Mouse (Mus musculus) intestine, postnatal 0 days (tissue): ENCODE data around the gene Atf7ip. TPM values are rescaled to one million over a fixed set of nuclear protein-coding genes. Genes with fewer than 3 reads are reported as not detected.
A peak's percentile ranks its signal among the peaks of the same experiment; 100 is the strongest.

ENCODE experiments used
- ATAC-seq: fragments of 200-750 bp; cut with Nextera tagmentation; 2 replicates; pipeline ENCODE4 v1.8.0; 2017; ENCODE audit warnings: mild to moderate bottlenecking, moderate TSS enrichment, moderate library complexity
- H3K27ac ChIP-seq: fragments of 300-500 bp; sonication (generic); 2 replicates; pipeline ENCODE4 v1.5.1; 2014; ENCODE audit warnings: mild to moderate bottlenecking, low read depth, low read length, moderate library complexity
- H3K27me3 ChIP-seq: fragments of 300-500 bp; sonication (generic); replicated peaks from 2 replicates; pipeline ENCODE4 v1.6.1; 2014; ENCODE audit warnings: low read length, mixed read lengths; ENCODE audit not compliant: control insufficient read depth, insufficient read depth
- H3K36me3 ChIP-seq: fragments of 300-500 bp; sonication (generic); 2 replicates; pipeline ENCODE4 v1.6.1; 2014; ENCODE audit warnings: mild to moderate bottlenecking, moderate library complexity; ENCODE audit not compliant: control insufficient read depth, insufficient read depth
- H3K4me1 ChIP-seq: fragments of 300-500 bp; sonication (generic); replicated peaks from 2 replicates; pipeline ENCODE4 v1.6.1; 2014; ENCODE audit warnings: antibody characterized with exemption, low read length, mixed read lengths; ENCODE audit not compliant: control insufficient read depth, insufficient read depth
- H3K4me2 ChIP-seq: fragments of 300-500 bp; sonication (generic); replicated peaks from 2 replicates; pipeline ENCODE4 v1.6.1; 2014; ENCODE audit warnings: low read depth, mild to moderate bottlenecking, moderate library complexity
- H3K4me3 ChIP-seq: fragments of 300-500 bp; sonication (generic); 2 replicates; pipeline ENCODE4 v1.5.1; 2014; ENCODE audit warnings: low read depth, low read length
- H3K9ac ChIP-seq: fragments of 300-500 bp; sonication (generic); 2 replicates; pipeline ENCODE4 v1.6.1; 2014; ENCODE audit warnings: mild to moderate bottlenecking, low read depth, low read length
- H3K9me3 ChIP-seq: fragments of 300-500 bp; sonication (generic); 2 replicates; pipeline ENCODE4 v1.6.1; 2016; ENCODE audit warnings: mixed run types; ENCODE audit not compliant: control insufficient read depth
- CTCF ChIP-seq: sonication (generic); IDR thresholded peaks from 2 replicates; pipeline ENCODE4 v1.5.1; 2016; ENCODE audit warnings: low read depth, mild to moderate bottlenecking, control low read depth, antibody characterized with exemption, moderate library complexity
- WGBS: fragments of 180-500 bp; shearing (Covaris S2); extraction: QIAGEN DNeasy Blood & Tissue Kit; methylation state at CpG from one replicate; pipeline ENCODE4 v1.1.7; 2014; 5-methylcytosine and 5-hydroxymethylcytosine counted together
- polyA plus RNA-seq: library from polyadenylated mRNA; unstranded; fragments of >200 nt; fragmentation: Nextera tagmentation; extraction: Ambion mirVana; gene quantifications from 2 replicates; pipeline ENCODE4 v1.2.1, GENCODE M21; 2015

The Atf7ip gene
- polyA plus RNA-seq, 1 experiment from 2014 or later: 8.6 TPM

- H3K4me3 ChIP-seq: no peak overlapping the region
- no peaks in the 10 kb centered on the region for H3K9me3 ChIP-seq
- H3K4me1 ChIP-seq: no peaks in the 10 kb centered on the region
- no peaks in the 10 kb centered on the region for H3K27me3 ChIP-seq
- no peak for TF ChIP-seq CTCF
- H3K36me3 ChIP-seq: no peaks in the 10 kb centered on the region
- H3K4me2 ChIP-seq: no peak overlapping the region
- 49% methylated on average over 9 of the region's 9 CpGs for WGBS
- H3K9ac ChIP-seq: no peak overlapping the region
- H3K27ac ChIP-seq: no peak overlapping the region; the same call in 1 of the 2 replicates
- ATAC-seq: no peak
Measured at GRCm38 (mm10) chr6:136645754-136646153, 139.8 kb downstream of the Atf7ip start.

GRCm38 (mm10) chr6:136646207-136646606 is 140.2 kb downstream of the Atf7ip start:
- no peak for ATAC-seq
- Histone ChIP-seq H3K9me3 (no peaks in the 10 kb centered on the region), H3K27ac (no peak overlapping the region), H3K27me3 (no peaks in the 10 kb centered on the region), H3K4me2 (no peak overlapping the region), H3K36me3 (no peaks in the 10 kb centered on the region; the same call in 1 of the 2 replicates), H3K4me3 (no peak overlapping the region), H3K4me1 (no peaks in the 10 kb centered on the region), H3K9ac (no peak overlapping the region)
- no peak for TF ChIP-seq CTCF
- 55% methylated on average over 6 of the region's 6 CpGs for WGBS

DNA sequence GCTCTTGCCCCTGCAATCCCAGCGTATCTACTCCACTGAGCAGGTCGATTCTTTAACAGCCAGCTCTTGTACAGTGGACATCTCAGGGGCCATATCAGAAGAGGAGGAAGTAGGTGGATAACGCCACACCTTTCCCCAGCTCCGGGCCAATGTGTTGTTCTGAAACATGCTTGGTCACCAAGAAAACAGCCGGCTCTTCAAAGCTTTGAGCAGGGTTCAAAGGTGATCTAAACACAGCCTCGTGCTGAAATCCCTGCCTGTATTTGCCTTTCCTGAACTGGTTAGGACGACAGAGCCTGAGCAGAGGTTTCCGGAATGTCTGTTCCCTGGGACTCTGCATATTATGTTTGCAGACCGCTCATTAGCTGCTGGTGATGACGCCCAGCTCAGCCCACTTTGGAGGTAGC is 141.5 kb downstream of the Atf7ip start:
- Histone ChIP-seq H3K4me3 (no peak overlapping the region), H3K4me2 (no peak overlapping the region), H3K27ac (peak overlapping the region; percentile 57; the same call in 1 of the 2 replicates), H3K9me3 (no peaks in the 10 kb centered on the region), H3K27me3 (no peaks in the 10 kb centered on the region), H3K9ac (no peak overlapping the region), H3K36me3 (no peaks in the 10 kb centered on the region; the same call in 1 of the 2 replicates), H3K4me1 (no peaks in the 10 kb centered on the region; the same call in 1 of the 2 replicates)
- TF ChIP-seq CTCF: no peak
- WGBS: 21% methylated on average over 10 of the region's 10 CpGs
- ATAC-seq: peak; percentile 96

GRCm38 (mm10) chr6:136650664-136651063 is 144.7 kb downstream of the Atf7ip start:
- 91% methylated on average over 8 of the region's 8 CpGs for WGBS
- no peak overlapping the region for H3K4me3 ChIP-seq
- no peaks in the 10 kb centered on the region; the same call in 1 of the 2 replicates for H3K4me1 ChIP-seq
- H3K4me2 ChIP-seq: no peak overlapping the region
- H3K27me3 ChIP-seq: no peaks in the 10 kb centered on the region
- H3K9ac ChIP-seq: no peak overlapping the region
- no peak for TF ChIP-seq CTCF
- no peaks in the 10 kb centered on the region for H3K9me3 ChIP-seq
- no peaks in the 10 kb centered on the region; the same call in 1 of the 2 replicates for H3K36me3 ChIP-seq
- H3K27ac ChIP-seq: no peak overlapping the region
- ATAC-seq: no peak

GRCm38 (mm10) chr6:136653331-136653730 is 147.4 kb downstream of the Atf7ip start:
- ATAC-seq: no peak
- H3K9ac ChIP-seq: no peak overlapping the region
- TF ChIP-seq CTCF: no peak
- no peaks in the 10 kb centered on the region for H3K9me3 ChIP-seq
- H3K4me3 ChIP-seq: no peak overlapping the region
- 68% methylated on average over 5 of the region's 5 CpGs for WGBS
- H3K27ac ChIP-seq: no peak overlapping the region
- H3K27me3 ChIP-seq: no peaks in the 10 kb centered on the region
- no peaks in the 10 kb centered on the region; the same call in 1 of the 2 replicates for H3K36me3 ChIP-seq
- no peak overlapping the region for H3K4me2 ChIP-seq
- no peaks in the 10 kb centered on the region; the same call in 1 of the 2 replicates for H3K4me1 ChIP-seq

GRCm38 (mm10) chr6:136654470-136654869 is 148.5 kb downstream of the Atf7ip start:
- no peak for TF ChIP-seq CTCF
- Histone ChIP-seq H3K27ac (no peak overlapping the region), H3K27me3 (no peaks in the 10 kb centered on the region), H3K4me2 (no peak overlapping the region), H3K9ac (no peak overlapping the region), H3K4me3 (no peak overlapping the region), H3K36me3 (no peaks in the 10 kb centered on the region; the same call in 1 of the 2 replicates), H3K4me1 (no peaks in the 10 kb centered on the region; the same call in 1 of the 2 replicates), H3K9me3 (no peaks in the 10 kb centered on the region)
- WGBS: 81% methylated on average over 20 of the region's 20 CpGs
- no peak for ATAC-seq
